Mouse (Mus musculus): ENCODE data around the gene B230118H07Rik. TPM values are rescaled to one million over a fixed set of nuclear protein-coding genes. Genes with fewer than 3 reads are reported as not detected.

The B230118H07Rik gene
- 30.6 and 31.2 TPM in 2 replicates for total RNA-seq (2012; rRNA removed)
- 10 to 100 TPM in 1 of 2 experiments, not detected in 1; 22.4 TPM for polyA plus RNA-seq (2012; ENCODE audit: insufficient read depth in 1 of 2, insufficient read length in 2 of 2, low read depth in 1 of 2, low replicate concordance in 2 of 2, missing spikeins in 1 of 2)

- no peak within 1 kb of the TSS for H3K27ac ChIP-seq (ENCODE audit: control insufficient read depth, low read depth, low read length)
- no peak within 1 kb of the TSS for H3K9ac ChIP-seq (ENCODE audit: control insufficient read depth, low read depth, low read length, poor library complexity, severe bottlenecking)
- peaks cover 1% of the 10 kb centered on the region in 2 experiments; a peak in 2 of 4 replicates for H3K27me3 ChIP-seq (ENCODE audit: control insufficient read depth in 1 of 2, insufficient read depth in 2 of 2, low read length in 2 of 2)
- no peaks in the 10 kb centered on the region for H3K9me3 ChIP-seq (replicated peaks; ENCODE audit: insufficient read depth, low read length)
- DNase-seq (ENCODE audit: low read depth, low spot score), result peak; percentile 12
- H3K4me3 ChIP-seq (ENCODE audit: control insufficient read depth in 1 of 2, insufficient read depth in 1 of 2, low read depth in 2 of 2, low read length in 2 of 2), result no peak within 1 kb of the TSS
- no peak for TF ChIP-seq MAFK (IDR thresholded peaks at IDR 0.05; ENCODE audit: borderline replicate concordance, low read depth, low read length)
- no peak for TF ChIP-seq CHD1 (IDR thresholded peaks at IDR 0.05; ENCODE audit: low read depth, low read length)
- no peak for TF ChIP-seq TAL1 (IDR thresholded peaks at IDR 0.05; ENCODE audit: low read length)
- no peak for TF ChIP-seq MXI1 (IDR thresholded peaks at IDR 0.05; ENCODE audit: low read depth, low read length)
- H3K4me1 ChIP-seq (ENCODE audit: control insufficient read depth in 1 of 2, insufficient read depth in 2 of 2, low read length in 2 of 2), result peaks cover 0 to 4% of the 10 kb centered on the region in 2 experiments; a peak in 1 of 4 replicates
- 0 out of 4 replicates have a peak, but pooled peaks cover 0 to 2% of the 10 kb centered on the region in 2 experiments for H3K36me3 ChIP-seq (ENCODE audit: control insufficient read depth in 1 of 2, insufficient read depth in 2 of 2, low read length in 2 of 2)
- no peaks in the 10 kb centered on the region for H3K79me2 ChIP-seq (ENCODE audit: control insufficient read depth, insufficient read depth, low read length, poor library complexity)
These were observed at the start of gene B230118H07Rik, which contains the start of gene Rag1 for GRCm38 (mm10) chr2:101649114-101649671. Gene B230118H07Rik, minus strand, starts transcription at chr2:101649532. Gene Rag1, minus strand, starts transcription at chr2:101649501.

DNA sequence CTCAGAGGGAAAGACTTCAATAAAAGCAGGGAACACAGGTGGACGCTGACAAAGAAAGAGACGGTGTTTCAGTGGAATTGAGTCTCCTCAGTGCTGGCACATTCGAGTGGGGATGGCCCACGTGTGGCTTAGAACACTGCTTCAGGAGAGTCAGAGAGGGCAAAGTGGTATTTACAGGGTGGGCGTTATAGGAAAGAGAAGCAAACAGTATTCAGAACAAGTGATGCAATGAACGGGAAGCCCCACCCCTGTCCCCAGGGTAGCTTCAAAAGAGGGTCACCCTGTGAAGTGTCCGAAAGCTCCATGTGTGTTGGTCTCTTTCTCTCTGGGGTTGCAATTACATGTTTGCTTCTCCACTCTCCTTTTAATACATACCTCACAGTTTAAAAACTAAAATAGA lies 46.3 kb upstream of the B230118H07Rik start:
- Histone ChIP-seq H3K27ac (ENCODE audit: control insufficient read depth, low read depth, low read length) (no peak overlapping the region), H3K4me1 (ENCODE audit: control insufficient read depth in 1 of 2, insufficient read depth in 2 of 2, low read length in 2 of 2) (peaks cover 0 to 5% of the 10 kb centered on the region in 2 experiments; a peak in 1 of 4 replicates), H3K27me3 (ENCODE audit: control insufficient read depth in 1 of 2, insufficient read depth in 2 of 2, low read length in 2 of 2) (no peaks in the 10 kb centered on the region), H3K36me3 (ENCODE audit: control insufficient read depth in 1 of 2, insufficient read depth in 2 of 2, low read length in 2 of 2) (peaks cover 0 to 4% of the 10 kb centered on the region in 2 experiments; a peak in 2 of 4 replicates), H3K4me3 (ENCODE audit: control insufficient read depth in 1 of 2, insufficient read depth in 1 of 2, low read depth in 2 of 2, low read length in 2 of 2) (no peak overlapping the region), H3K9ac (ENCODE audit: control insufficient read depth, low read depth, low read length, poor library complexity, severe bottlenecking) (no peak overlapping the region), H3K79me2 (ENCODE audit: control insufficient read depth, insufficient read depth, low read length, poor library complexity) (no peaks in the 10 kb centered on the region), H3K9me3 (replicated peaks; ENCODE audit: insufficient read depth, low read length) (no peaks in the 10 kb centered on the region)
- no peak for DNase-seq (ENCODE audit: low read depth, low spot score)
- no peak for TF ChIP-seq POLR2AphosphoS2 (IDR thresholded peaks at IDR 0.05; ENCODE audit: low read length)

- Histone ChIP-seq H3K36me3 (ENCODE audit: control insufficient read depth in 1 of 2, insufficient read depth in 2 of 2, low read length in 2 of 2) (peaks cover 0 to 7% of the 10 kb centered on the region in 2 experiments; a peak in 2 of 4 replicates), H3K27me3 (ENCODE audit: control insufficient read depth in 1 of 2, insufficient read depth in 2 of 2, low read length in 2 of 2) (no peaks in the 10 kb centered on the region), H3K4me1 (ENCODE audit: control insufficient read depth in 1 of 2, insufficient read depth in 2 of 2, low read length in 2 of 2) (peaks cover 0 to 2% of the 10 kb centered on the region in 2 experiments; a peak in 1 of 4 replicates), H3K27ac (ENCODE audit: control insufficient read depth, low read depth, low read length) (no peak overlapping the region), H3K9ac (ENCODE audit: control insufficient read depth, low read depth, low read length, poor library complexity, severe bottlenecking) (no peak overlapping the region), H3K9me3 (replicated peaks; ENCODE audit: insufficient read depth, low read length) (no peaks in the 10 kb centered on the region), H3K4me3 (ENCODE audit: control insufficient read depth in 1 of 2, insufficient read depth in 1 of 2, low read depth in 2 of 2, low read length in 2 of 2) (no peak overlapping the region), H3K79me2 (ENCODE audit: control insufficient read depth, insufficient read depth, low read length, poor library complexity) (no peaks in the 10 kb centered on the region)
- TF ChIP-seq ETS1 (IDR thresholded peaks at IDR 0.05; ENCODE audit: low read depth, low read length), result no peak
- TF ChIP-seq NELFE (IDR thresholded peaks at IDR 0.05; ENCODE audit: low read depth, low read length), result no peak
- peak; percentile 72 for TF ChIP-seq RAD21 (IDR thresholded peaks at IDR 0.05; ENCODE audit: low read depth, low read length)
- TF ChIP-seq ZC3H11A (IDR thresholded peaks at IDR 0.05; ENCODE audit: low read depth, low read length), result peak; percentile 41; the same call in 1 of the 2 replicates
- TF ChIP-seq SMC3 (IDR thresholded peaks at IDR 0.05; ENCODE audit: low read depth, low read length), result peak; percentile 50
- no peak for TF ChIP-seq ZMIZ1 (IDR thresholded peaks at IDR 0.05; ENCODE audit: low read depth, low read length)
- peak; percentile 28 to 66 (median 46); a peak in 5 of 6 replicates for TF ChIP-seq CTCF (IDR thresholded peaks at IDR 0.05 in 2 of 3, conservative IDR thresholded peaks at IDR 0.05 in 1 of 3; ENCODE audit: control insufficient read depth in 1 of 3, insufficient read depth in 1 of 3, low read depth in 2 of 3, low read length in 3 of 3, poor library complexity in 1 of 3, severe bottlenecking in 1 of 3)
- peak; percentile 49 for DNase-seq (ENCODE audit: low read depth, low spot score)
These were observed 44.4 kb upstream of the B230118H07Rik start for GRCm38 (mm10) chr2:101693577-101694215.
